Mouse (Mus musculus) neural tube, embryonic 13.5 days (tissue): ENCODE measurements around the gene Mylk. TPM values are rescaled to one million over a fixed set of nuclear protein-coding genes. Genes with fewer than 3 reads are reported as not detected.

Source experiments
- ATAC-seq: fragments of 200-750 bp; cut with Nextera tagmentation; 2 replicates; pipeline ENCODE4 v1.8.0; 2017; ENCODE audit warnings: low read depth, mild to moderate bottlenecking, moderate TSS enrichment, moderate library complexity
- H3K27ac ChIP-seq: fragments of 300-500 bp; sonication (generic); replicated peaks from 2 replicates; pipeline ENCODE4 v1.5.1; 2015; ENCODE audit warnings: moderate library complexity, mild to moderate bottlenecking, inconsistent platforms
- H3K27me3 ChIP-seq: fragments of 300-500 bp; sonication (generic); 2 replicates; pipeline ENCODE4 v1.6.1; 2015; ENCODE audit warnings: mild to moderate bottlenecking, inconsistent platforms
- H3K36me3 ChIP-seq: fragments of 300-500 bp; sonication (generic); 2 replicates; pipeline ENCODE4 v1.6.1; 2015; ENCODE audit warnings: mild to moderate bottlenecking, inconsistent platforms
- H3K4me1 ChIP-seq: fragments of 300-500 bp; sonication (generic); replicated peaks from 2 replicates; pipeline ENCODE4 v1.6.1; 2015; ENCODE audit warnings: inconsistent platforms
- H3K4me2 ChIP-seq: fragments of 300-500 bp; sonication (generic); 2 replicates; pipeline ENCODE4 v1.6.1; 2015; ENCODE audit warnings: inconsistent platforms, mild to moderate bottlenecking, moderate library complexity
- H3K4me3 ChIP-seq: fragments of 300-500 bp; sonication (generic); 2 replicates; pipeline ENCODE4 v1.5.1; 2015; ENCODE audit warnings: mild to moderate bottlenecking, inconsistent platforms
- H3K9ac ChIP-seq: fragments of 300-500 bp; sonication (generic); 2 replicates; pipeline ENCODE4 v1.6.1; 2015; ENCODE audit warnings: moderate library complexity, mild to moderate bottlenecking, inconsistent platforms
- H3K9me3 ChIP-seq: fragments of 300-500 bp; sonication (generic); 2 replicates; pipeline ENCODE4 v1.6.1; 2016; ENCODE audit warnings: inconsistent platforms
- WGBS: fragments of 180-500 bp; shearing (Covaris S2); methylation state at CpG from one replicate; pipeline ENCODE4 v1.1.7; 2015; 5-methylcytosine and 5-hydroxymethylcytosine counted together
- polyA plus RNA-seq: library from polyadenylated mRNA; unstranded; fragments of >200 nt; fragmentation: Nextera tagmentation; extraction: Ambion mirVana; gene quantifications from 2 replicates; pipeline ENCODE4 v1.2.1, GENCODE M21; 2015

Mylk gene
- polyA plus RNA-seq, 1 experiment from 2014 or later: 3.6 TPM

DNA sequence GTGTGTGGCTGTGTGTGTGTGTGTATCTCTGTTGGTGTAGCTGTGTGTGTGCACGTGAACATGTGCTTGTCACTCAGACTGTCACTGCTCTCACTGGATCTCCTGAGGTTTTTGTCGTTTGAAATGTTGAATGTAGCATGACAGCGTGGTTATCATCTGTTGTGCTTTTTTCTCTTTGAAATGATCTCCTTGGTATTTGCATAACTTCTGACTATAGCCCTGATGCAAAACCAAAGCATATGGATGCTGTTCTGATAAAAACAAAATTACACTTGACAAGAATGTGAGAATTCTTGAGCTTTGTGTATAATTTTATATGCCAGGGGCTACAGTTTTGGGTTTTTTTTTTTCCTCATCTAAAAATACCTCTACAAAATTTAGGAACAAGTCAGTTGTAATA lies 254.0 kb downstream of the Mylk start:
- no peak for ATAC-seq
- H3K4me3 ChIP-seq: no peak overlapping the region
- peaks cover 25% of the 10 kb centered on the region for H3K27me3 ChIP-seq

DNA sequence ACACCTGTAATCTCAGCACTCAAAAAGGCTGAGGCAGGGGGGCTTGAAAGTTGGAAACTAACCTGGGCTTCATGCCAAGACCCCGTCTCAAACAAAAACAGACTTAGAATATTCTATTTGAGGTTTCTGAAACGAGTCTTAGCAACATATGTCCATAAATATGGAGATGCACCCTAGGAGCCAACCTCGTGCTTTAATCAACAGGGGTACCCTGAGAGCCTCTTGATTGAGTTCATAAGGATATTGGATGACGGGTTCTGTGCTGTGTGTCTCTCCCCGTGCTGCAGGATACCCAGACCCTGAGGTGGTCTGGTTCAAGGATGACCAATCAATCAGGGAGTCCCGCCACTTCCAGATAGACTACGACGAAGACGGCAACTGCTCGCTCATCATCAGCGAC lies 255.0 kb downstream of the Mylk start:
- no peak overlapping the region for H3K27ac ChIP-seq
- no peaks in the 10 kb centered on the region for H3K36me3 ChIP-seq
- no peak overlapping the region for H3K4me3 ChIP-seq
- 41% methylated on average over 11 of the region's 11 CpGs for WGBS
- H3K9ac ChIP-seq: no peak overlapping the region
- no peak for ATAC-seq
- peaks cover 25% of the 10 kb centered on the region for H3K27me3 ChIP-seq
- H3K9me3 ChIP-seq: no peaks in the 10 kb centered on the region
- H3K4me1 ChIP-seq: peaks cover 23% of the 10 kb centered on the region
- peak overlapping the region; percentile 39 for H3K4me2 ChIP-seq

More for the DNA sequence above, 254.0 kb downstream of the Mylk start:
- Histone ChIP-seq H3K36me3 (no peaks in the 10 kb centered on the region), H3K4me1 (peaks cover 31% of the 10 kb centered on the region), H3K4me2 (no peak overlapping the region), H3K9me3 (no peaks in the 10 kb centered on the region), H3K9ac (no peak overlapping the region), H3K27ac (no peak overlapping the region)
- WGBS: 80% methylated on average over 3 of the region's 3 CpGs

DNA sequence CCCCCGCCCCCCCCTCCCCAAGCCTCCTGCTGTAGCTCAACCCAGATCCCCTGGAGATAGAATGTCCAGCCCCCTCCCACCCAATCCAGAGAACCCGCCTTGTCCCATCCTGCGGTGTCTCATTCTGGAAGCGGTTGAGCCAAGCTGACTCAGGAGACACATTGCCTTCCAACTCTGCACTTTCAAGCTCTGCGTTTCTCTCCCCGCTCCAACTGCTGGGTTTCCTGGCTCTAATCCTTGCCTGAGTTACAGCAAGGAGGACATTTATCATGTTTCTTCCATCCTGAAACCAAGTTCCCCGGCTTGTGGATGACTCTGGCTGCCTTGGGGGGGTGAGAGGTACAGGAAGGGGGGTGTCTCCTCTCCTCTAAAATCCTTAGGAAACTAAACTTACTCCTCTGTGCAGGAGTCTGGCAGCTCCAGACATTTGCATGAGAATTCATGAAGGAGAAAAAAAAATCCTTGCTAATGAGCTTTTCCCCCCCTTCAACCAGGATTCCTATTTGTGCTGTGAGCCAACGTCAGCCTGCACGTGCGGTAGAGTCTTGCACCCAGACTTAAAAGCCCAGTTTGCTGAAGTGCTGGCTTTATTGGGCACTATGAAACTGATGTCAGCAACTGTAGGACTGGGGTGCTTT lies 256.0 kb downstream of the Mylk start:
- ATAC-seq: no peak
- peak overlapping the region; percentile 39 for H3K4me2 ChIP-seq
- no peaks in the 10 kb centered on the region for H3K36me3 ChIP-seq
- H3K4me1 ChIP-seq: peaks cover 22% of the 10 kb centered on the region
- 3% methylated on average over 10 of the region's 10 CpGs for WGBS
- H3K9ac ChIP-seq: no peak overlapping the region
- no peak overlapping the region for H3K27ac ChIP-seq
- H3K9me3 ChIP-seq: no peaks in the 10 kb centered on the region
- peaks cover 25% of the 10 kb centered on the region for H3K27me3 ChIP-seq
- H3K4me3 ChIP-seq: no peak overlapping the region

DNA sequence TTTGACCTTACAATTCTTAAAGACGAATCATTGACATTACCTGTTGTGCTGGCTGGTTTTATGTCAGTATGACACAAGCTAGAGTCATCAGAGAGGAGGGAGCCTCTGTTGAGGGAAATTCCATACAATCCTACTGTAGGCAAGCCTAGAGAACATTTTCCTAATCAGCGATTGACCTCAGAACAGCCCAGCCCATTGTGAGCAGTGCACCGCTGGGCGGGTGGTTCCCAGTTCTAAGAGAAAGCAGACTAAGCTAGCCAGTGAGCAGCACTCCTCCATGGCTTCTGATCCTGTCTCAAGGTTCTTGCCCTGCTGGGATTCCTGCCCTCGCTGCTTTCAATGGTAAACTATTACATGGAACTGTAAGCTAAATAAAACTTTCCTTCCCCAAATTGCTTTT lies 259.3 kb downstream of the Mylk start:
- no peak for ATAC-seq
- Histone ChIP-seq H3K4me1 (peaks cover 16% of the 10 kb centered on the region), H3K27ac (no peak overlapping the region), H3K9me3 (no peaks in the 10 kb centered on the region), H3K4me3 (no peak overlapping the region), H3K4me2 (no peak overlapping the region), H3K27me3 (peaks cover 17% of the 10 kb centered on the region), H3K36me3 (no peaks in the 10 kb centered on the region), H3K9ac (no peak overlapping the region)
- WGBS: 78% methylated on average over 5 of the region's 5 CpGs

DNA sequence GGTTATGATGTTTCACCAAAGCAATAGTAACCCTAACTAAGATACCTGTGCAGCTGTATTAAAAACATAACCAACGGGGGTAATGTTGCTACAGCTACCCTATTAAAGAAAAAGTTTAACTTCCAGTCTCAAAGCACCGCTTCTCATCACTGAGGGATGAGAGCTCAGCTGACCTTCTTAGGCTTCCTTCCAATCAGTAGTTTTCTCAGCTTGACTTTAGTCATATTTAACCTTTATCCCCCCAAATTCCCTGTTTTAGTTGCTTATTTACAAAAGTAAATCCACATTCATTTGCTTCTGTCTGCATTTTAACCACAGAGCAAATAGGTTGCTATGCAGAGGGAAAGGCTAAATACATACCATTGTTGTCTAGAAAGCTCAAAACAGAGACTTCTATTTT lies 259.7 kb downstream of the Mylk start:
- Histone ChIP-seq H3K4me3 (no peak overlapping the region), H3K9ac (no peak overlapping the region), H3K36me3 (no peaks in the 10 kb centered on the region), H3K9me3 (no peaks in the 10 kb centered on the region), H3K27me3 (peaks cover 16% of the 10 kb centered on the region), H3K27ac (no peak overlapping the region), H3K4me2 (no peak overlapping the region), H3K4me1 (peaks cover 16% of the 10 kb centered on the region)
- ATAC-seq: no peak
- 93% methylated on average over 2 of the region's 2 CpGs for WGBS

DNA sequence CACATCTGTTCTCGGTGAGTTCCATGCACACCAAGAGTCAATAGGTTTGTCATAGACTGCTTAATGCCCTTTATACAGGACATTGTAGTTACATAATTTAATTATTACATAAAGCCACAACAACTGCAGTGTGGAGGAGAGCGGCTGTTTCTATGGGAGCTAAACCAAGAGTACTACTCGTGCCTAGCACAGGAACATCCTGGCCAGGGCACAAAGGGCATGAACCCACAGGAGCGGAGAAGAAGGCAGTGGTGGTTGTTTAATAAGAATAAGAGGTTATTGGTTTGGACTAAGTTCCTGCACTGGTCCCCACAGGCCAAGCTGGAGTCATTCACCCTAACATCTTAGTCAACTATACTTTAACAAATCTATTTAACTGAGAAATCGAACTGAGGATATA lies 261.2 kb downstream of the Mylk start:
- ATAC-seq: no peak
- Histone ChIP-seq H3K4me3 (no peak overlapping the region), H3K4me2 (no peak overlapping the region), H3K9ac (no peak overlapping the region), H3K27ac (no peak overlapping the region), H3K4me1 (peaks cover 3% of the 10 kb centered on the region), H3K9me3 (no peaks in the 10 kb centered on the region), H3K27me3 (peaks cover 7% of the 10 kb centered on the region), H3K36me3 (no peaks in the 10 kb centered on the region)
- 89% methylated on average over 5 of the region's 5 CpGs for WGBS

DNA sequence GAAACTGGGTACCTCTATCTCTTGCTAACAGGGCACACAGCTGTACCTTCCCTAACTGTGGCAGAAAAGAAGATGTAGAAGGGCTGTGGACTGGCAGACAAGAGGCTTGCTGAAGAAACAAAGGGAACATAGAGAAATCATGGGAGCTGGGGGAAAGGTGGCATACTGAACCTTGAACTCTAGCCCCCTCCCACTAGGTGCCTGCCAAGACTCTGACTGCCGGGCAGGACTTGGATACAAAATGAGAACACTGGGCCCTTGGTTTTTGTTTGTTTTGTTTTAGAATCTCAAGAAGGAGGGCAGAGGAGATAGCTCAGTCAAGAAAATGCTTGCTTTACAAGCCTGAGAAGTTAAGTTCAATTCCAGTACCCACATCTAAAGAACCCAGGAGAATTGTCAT lies 262.4 kb downstream of the Mylk start:
- H3K9me3 ChIP-seq: no peaks in the 10 kb centered on the region
- no peaks in the 10 kb centered on the region for H3K4me1 ChIP-seq
- no peaks in the 10 kb centered on the region for H3K36me3 ChIP-seq
- H3K27ac ChIP-seq: no peak overlapping the region
- WGBS: 66% methylated on average over 1 of the region's 1 CpGs
- H3K4me3 ChIP-seq: no peak overlapping the region
- ATAC-seq: no peak
- no peak overlapping the region for H3K4me2 ChIP-seq
- H3K9ac ChIP-seq: no peak overlapping the region
- no peaks in the 10 kb centered on the region; the same call in 1 of the 2 replicates for H3K27me3 ChIP-seq

DNA sequence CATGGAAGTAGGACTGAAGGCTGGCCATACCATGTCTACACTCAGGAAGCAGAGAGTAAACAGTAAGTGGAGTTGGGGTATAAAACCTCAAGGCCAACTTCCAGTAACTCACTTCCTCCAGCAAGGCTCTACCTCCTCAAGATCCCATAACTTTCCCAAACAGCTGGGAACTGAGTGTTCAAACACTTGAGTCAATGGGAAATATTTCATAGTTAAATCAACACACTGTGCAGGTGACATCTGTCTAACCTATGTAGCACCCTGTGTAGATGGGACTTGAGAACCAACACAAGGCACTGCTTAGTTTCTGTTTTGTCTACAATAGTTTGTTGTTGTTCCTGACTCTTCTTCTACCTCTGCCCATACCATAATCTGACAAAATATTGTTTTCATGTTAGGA lies 263.4 kb downstream of the Mylk start:
- Histone ChIP-seq H3K27me3 (no peaks in the 10 kb centered on the region; the same call in 1 of the 2 replicates), H3K9me3 (no peaks in the 10 kb centered on the region), H3K4me2 (no peak overlapping the region), H3K9ac (no peak overlapping the region), H3K4me1 (no peaks in the 10 kb centered on the region), H3K36me3 (no peaks in the 10 kb centered on the region), H3K4me3 (no peak overlapping the region), H3K27ac (no peak overlapping the region)
- no peak for ATAC-seq

DNA sequence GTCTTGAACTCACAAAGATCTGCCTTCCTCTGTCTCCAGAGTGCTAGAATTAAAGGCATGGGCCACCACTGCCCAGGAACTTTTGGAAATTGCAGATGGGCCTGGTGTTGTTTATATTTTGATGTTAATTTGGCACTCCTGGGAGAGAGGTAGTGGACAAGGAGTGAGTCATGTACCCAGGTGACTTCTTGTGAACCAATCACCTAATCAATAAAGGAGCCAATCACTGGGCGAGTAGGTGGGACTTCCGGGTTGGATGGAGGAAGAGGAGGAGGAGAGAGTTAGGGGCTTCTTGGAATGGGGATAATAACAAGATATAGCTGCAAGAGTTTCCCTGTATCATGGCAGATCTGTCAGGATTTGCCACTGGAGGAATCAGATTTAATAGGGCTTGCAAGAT lies 268.5 kb downstream of the Mylk start:
- Histone ChIP-seq H3K4me3 (no peak overlapping the region), H3K4me2 (no peak overlapping the region), H3K27ac (no peak overlapping the region), H3K27me3 (peaks cover 20% of the 10 kb centered on the region), H3K36me3 (no peaks in the 10 kb centered on the region), H3K4me1 (no peaks in the 10 kb centered on the region), H3K9ac (no peak overlapping the region), H3K9me3 (no peaks in the 10 kb centered on the region)
- ATAC-seq: no peak
- WGBS: 84% methylated on average over 2 of the region's 2 CpGs

DNA sequence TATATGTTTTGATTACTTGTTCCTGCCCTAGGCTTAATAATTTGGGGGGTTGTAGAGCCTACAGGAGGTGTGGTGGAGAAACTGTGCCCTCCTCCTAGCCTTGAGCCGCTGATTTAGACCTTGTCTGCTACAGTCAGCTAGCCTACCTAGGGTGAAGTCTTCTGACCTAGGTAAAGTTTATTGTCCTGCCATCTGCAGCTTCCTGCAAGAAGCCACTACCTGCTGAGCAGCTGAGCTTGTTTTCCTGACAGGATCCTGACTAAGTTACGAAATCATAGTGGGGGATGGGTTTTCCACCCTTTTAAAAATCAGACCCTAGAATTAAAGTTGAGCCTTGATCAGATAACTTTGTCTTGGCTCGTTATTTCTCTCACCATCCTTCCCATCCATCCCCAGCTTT lies 271.5 kb downstream of the Mylk start:
- Histone ChIP-seq H3K36me3 (no peaks in the 10 kb centered on the region), H3K27ac (no peak overlapping the region), H3K27me3 (peaks cover 42% of the 10 kb centered on the region), H3K4me2 (no peak overlapping the region), H3K9me3 (no peaks in the 10 kb centered on the region), H3K4me1 (no peaks in the 10 kb centered on the region), H3K4me3 (no peak overlapping the region), H3K9ac (no peak overlapping the region)
- 71% methylated on average over 3 of the region's 3 CpGs for WGBS
- ATAC-seq: no peak

DNA sequence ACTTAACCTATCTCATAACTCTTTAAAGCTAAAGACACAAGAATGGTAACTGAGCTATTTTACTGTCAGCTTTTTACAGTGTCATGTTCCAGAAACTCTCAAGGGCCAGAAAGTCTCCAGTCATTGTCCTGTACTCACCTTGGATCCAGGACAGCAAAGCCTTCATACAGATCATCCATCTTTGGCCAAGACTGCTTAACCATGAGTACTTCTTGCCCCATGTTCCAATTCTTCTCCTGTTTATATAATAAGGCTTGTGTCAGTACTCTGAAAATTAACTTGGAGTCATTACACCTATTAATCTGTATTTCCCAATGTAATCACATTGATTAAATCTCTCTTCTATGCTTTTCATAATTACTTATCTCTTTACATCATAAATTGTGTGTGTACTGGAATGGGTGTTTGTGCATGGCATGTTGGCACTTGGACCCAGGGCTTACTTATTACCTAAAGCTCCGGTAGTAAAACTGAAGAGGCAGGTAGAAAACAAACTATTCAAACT lies 273.5 kb downstream of the Mylk start:
- H3K27me3 ChIP-seq: peaks cover 42% of the 10 kb centered on the region
- ATAC-seq: no peak
- no peak overlapping the region for H3K4me2 ChIP-seq
- H3K4me3 ChIP-seq: no peak overlapping the region
- WGBS: 93% methylated on average over 1 of the region's 1 CpGs
- H3K9ac ChIP-seq: no peak overlapping the region
- peaks cover 7% of the 10 kb centered on the region; the same call in 1 of the 2 replicates for H3K4me1 ChIP-seq
- H3K9me3 ChIP-seq: no peaks in the 10 kb centered on the region
- H3K27ac ChIP-seq: no peak overlapping the region
- H3K36me3 ChIP-seq: no peaks in the 10 kb centered on the region

DNA sequence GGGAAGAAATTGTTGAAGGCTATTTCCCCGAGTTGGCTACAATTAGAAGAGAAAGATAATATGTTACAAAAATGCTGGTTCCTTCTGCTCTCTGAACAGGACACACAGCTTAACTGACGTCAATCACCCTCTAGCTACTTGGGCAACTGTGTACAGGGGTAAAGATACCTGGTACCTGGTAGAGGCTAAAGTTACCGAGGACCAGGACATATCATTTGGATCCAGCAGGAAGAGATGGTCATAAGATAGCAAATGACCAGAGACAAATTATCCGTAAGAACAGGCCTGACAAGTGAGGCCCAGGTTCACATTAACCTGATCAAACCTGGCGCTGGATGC lies 276.9 kb downstream of the Mylk start:
- Histone ChIP-seq H3K27me3 (peaks cover 37% of the 10 kb centered on the region), H3K4me1 (peaks cover 11% of the 10 kb centered on the region; the same call in 1 of the 2 replicates), H3K4me3 (peak overlapping the region; percentile 80), H3K9ac (no peak overlapping the region), H3K9me3 (no peaks in the 10 kb centered on the region), H3K36me3 (0 out of 2 replicates have a peak, but pooled peaks cover 4% of the 10 kb centered on the region), H3K27ac (no peak overlapping the region), H3K4me2 (peak overlapping the region; percentile 71)
- peak; percentile 57; the same call in 1 of the 2 replicates for ATAC-seq
- WGBS: 54% methylated on average over 5 of the region's 5 CpGs
